Mouse (Mus musculus) heart, postnatal 14 days (tissue): ENCODE data around the gene Nrxn3. TPM values are rescaled to one million over a fixed set of nuclear protein-coding genes. Genes with fewer than 3 reads are reported as not detected.

Experiments
- DNase-seq, 2 experiments: peaks; one replicate each; pipeline ENCODE4 v3.0.0; 2021 to 2022
- intact Hi-C: fragments of 180-260 bp; cut with DNase I; formaldehyde crosslinking; loops from one replicate; pipeline ENCODE4 v1.15.1; 2025
- total RNA-seq, 2 experiments: library from RNA; stranded (reverse); gene quantifications; 2 replicates each; pipeline ENCODE4 v1.2.3; 2021

Nrxn3 gene
- total RNA-seq, 2 experiments from 2014 or later: 0.41 to 0.60 TPM

DNA sequence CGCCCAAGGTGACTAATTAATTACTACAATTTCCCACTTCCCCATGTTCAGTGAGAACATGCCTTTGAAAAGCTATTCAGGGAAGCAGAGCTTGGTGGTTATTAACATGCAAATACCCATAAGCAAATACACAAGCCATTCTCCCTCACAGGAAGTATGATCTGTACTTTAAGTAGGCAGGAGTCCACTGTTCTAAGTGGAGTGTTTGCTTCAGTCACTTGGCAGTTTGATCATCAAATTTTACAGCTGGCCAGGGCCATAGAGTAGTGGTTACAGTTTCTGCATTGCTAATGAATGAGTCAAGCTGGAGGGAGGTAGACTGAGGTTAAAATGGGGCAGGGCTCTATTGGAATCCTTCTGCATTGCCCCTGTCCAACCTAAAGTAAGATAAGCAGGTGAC is 1120.2 kb downstream of the Nrxn3 start:
- DNase-seq: no peak
- intact Hi-C loops: no loop called here

DNA sequence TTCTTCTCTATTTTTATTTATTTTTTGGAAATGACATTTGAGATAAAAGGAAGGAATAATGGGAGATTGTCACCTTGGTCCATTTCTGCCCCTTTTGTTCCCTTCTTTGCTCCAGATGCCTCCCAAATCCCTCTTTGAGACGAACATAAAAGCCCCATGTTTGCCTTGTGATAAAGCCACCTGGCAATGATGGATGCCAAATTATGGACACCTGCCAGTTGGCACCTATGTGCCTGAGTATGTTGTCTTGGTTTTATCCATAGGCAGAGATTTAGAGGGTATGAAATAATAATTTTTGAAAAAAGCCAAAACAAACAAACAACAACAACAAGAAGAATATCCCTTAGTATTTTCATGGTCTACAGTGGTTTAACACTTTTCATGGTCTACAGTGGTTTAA is 1125.4 kb downstream of the Nrxn3 start:
- no peak for DNase-seq
- intact Hi-C loops: no loop called here

DNA sequence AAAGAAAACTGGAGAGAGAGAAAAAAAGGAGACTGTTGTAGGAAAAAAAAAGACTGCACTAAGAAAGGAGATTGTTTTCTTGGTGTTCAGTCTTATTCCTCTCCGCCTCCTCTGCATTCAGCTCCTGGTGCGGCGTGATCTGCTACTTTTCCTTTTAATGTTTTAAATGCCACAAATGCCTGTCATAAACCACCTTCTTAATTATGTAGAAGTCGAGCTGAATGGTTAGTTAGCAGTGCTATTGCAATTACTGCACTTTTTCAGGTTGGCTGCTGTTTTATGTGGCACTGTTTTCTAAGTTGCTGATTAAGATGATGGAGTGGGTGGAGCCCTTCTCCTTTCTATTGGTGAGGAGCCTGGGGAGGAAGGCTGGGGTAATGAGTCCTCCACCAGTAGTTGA is 1131.7 kb downstream of the Nrxn3 start:
- intact Hi-C loops: no loop called here
- no peak for DNase-seq

DNA sequence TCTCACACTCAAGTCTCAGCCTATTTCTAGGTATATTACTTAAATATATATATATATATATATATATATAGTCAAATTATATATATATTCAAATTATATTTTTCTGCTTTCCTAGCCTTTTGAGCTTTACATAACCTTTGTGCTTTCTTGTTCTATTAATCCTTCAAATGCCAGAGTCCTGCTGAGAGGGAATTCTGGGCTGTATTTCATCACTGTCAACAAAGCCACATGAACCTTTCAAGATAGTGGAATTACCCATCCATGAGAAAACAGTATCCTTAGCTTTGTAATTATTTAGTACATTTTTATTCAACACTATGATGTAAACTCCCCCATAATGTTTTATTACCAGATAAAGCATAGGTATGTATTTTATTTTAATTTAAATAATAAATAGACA is 1144.4 kb downstream of the Nrxn3 start:
- DNase-seq: no peak
- intact Hi-C loops: no loop called here

DNA sequence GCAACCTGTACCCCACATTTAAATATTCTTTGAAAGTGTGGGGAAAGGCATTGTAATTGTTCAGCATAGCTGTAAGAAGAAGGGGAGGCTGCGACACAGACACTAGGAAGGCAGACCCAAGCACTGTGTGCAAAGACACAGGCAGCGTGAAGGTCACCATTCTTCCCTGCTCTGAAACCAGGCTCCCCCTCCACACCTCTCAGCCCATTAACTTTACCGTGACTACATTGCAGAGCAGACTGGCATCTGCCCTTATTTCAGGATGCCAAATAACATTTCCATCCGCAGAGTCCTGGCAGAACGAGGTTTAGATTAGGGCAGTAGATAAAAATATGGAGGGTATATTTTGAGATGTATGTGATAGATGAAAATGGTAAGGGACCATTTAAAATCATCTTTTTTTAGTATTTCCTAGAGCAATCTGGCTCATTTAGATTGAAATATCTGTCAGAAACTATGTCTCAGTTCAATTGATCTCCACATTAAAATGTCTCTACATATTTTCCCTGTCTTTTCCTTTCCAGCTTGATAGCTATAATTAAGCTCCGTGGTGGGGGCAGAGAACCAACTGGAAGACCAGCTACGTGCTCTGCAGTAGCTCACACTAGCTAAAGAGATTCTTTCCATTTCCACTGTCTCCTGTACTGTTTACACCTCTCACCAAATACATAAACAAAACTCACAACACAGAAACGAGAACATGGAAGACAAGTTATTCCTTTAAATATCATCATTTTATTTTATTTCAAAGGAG is 1160.1 kb downstream of the Nrxn3 start:
- DNase-seq: no peak
- intact Hi-C loops: no loop called here

DNA sequence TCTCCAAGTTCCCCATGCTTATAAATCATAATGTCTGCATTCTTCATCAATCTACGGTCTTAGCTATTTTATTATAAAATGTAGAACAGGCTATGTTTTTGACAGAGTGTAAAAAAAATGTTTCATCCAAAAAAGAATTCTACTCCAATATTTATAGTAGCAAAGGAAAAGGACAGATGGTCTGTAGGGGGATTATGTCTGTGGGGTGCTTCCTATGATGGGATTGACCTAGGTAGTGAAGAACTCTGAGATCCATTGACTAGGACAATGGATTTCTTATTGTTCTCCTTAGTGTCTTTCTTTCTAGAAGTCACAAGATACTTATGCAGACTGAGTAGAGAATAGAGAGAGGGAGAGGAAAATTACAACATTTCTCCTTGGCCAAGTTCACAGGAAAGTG is 1161.9 kb downstream of the Nrxn3 start:
- DNase-seq: no peak
- intact Hi-C loops: no loop called here

DNA sequence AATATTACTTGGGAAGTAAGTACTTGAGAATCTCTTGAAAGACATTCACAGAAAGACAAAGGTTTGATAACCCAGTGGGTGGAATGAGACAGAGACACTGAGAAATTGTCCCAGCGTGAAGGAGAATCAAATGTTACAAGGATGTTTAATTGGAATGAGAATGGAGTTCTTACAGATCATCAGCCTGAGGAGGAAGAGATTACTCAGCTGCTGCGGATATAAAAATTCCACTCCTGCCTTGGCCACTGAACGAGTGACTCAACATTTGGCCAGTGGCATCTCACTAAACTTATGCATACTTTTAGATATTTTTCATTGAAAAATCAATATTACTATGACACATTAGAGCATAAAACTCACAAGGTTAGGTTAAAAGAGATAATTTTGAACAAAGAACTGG is 1166.0 kb downstream of the Nrxn3 start:
- no peak for DNase-seq
- intact Hi-C loops: no loop called here

DNA sequence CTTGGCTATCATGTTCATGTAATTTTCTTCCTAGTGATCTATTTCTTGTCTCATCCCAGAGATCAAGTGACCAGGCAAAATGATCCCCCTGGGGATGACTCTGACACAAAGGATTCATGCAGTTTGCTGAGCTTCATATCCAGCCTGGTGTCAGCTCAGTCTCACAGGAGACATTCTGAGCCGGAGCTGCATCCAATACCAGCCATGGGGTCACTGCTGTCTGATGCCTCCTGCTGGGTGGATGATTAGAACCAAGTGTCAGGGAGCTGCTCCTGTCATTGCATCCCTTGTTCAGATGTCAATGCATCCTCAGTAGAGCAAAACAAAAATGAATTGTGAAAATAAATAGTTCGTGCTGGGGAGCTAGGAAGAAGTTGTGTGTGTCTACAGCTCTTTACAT is 1174.2 kb downstream of the Nrxn3 start:
- no peak for DNase-seq
- intact Hi-C loops: no loop called here

DNA sequence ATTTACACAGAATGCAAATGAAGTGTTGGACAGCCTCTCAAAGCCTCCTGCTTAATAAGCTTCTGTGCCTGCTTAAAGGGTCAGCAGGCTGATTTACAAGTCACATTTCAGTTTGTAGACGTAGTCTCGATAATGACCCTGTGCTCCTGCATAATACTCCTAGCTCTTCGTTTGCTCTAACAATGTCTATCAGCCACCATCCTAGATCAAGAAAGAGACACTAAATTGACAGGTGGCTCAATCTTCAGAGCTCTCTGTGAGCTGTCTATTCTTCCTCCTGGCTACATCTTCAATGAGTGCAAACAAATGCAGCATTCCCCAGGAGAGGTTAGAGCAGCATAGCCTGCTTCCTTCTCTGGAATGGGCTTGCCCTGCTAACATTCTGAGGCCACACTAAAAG is 1186.9 kb downstream of the Nrxn3 start:
- intact Hi-C loops: no loop called here
- no peak for DNase-seq

DNA sequence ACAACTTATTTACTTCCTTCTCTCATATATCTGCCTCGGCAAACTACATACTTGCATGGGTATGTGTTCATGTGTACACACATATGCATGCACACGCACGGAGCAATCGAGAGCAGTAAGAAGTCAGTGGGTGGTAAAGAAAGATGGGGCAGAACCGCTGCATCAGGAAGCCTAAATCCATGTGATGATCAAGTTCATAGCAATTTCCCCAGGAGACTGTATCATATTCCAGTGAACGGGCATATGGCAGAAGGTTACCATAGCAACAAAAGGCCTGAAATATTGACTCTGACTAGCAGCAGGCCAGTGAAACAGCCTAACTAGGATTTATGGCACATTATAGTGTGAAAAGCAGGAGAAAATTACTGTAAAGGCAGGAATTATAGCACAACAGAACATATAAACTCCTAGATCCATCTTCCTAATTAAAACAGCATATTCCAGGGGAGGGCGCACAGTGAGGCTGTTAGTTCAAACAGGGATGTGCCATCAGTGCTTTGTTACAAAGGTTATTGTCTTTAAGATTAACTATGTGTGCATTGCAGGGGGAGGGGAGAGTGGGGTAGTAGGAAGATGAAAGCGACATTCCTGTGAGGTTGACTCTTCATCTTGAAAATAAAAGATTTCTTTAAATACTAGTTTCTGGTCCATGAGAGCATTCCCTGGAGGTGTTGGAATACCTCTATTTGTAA is 1195.6 kb downstream of the Nrxn3 start:
- DNase-seq: no peak
- intact Hi-C loops: no loop called here

DNA sequence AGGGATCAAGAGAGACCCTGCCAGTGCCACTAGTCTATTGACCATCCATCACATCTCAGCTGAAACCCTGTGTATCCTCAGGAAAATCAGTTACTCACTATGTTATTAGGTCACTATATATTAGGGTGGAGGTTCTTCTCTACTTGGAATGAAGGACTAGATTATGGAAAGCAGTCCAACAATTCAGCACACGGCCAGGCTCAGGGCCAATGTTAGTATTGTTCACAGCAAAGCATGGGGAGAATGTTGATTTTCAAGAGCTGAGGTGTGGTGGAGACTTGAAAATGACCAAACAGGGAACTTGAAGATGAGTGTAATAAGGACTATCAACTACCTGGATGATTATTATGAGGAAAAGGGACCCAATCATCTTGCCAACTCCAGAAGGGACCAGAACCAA is 1209.7 kb downstream of the Nrxn3 start:
- intact Hi-C loops: no loop called here

DNA sequence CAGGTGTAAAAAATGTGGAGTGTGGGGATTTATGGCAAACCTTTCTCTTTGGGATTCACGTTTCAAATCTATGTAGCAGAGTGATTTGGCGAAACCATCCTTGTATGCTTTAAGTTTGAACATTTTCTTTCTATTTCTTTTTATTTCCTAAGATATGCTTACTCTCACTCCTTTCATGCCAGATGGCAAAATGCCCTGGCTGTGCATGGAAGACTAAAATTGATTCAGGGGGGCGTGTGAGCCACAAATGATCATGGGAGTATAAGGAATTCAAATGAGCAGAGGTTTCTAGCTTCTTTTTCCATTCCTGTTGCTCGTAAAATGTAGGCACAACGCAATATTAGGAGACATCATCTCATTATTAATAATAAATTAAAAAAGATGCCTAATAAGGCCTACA is 1211.0 kb downstream of the Nrxn3 start:
- intact Hi-C loops: no loop called here
- DNase-seq: no peak

More for the DNA sequence above, 1209.7 kb downstream of the Nrxn3 start:
- no peak for DNase-seq

DNA sequence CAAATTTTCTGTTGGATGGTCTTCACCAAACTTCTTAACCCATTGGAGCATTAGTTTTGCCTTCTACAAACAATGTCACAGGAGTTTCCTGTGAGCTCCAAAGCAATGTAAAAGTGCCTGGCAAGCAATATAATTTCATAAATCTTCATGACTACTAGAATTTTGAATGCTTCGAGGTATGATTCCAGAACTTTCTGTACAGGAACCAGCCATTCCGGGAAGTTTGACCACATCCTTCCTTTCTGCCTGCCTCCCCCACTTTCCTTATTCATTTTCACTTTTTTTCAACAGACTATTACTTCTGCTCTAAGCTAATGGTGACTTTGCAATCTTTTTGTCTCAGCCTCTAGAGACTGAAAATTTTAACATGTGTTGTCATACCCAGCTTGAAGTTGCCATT is 1218.1 kb downstream of the Nrxn3 start:
- intact Hi-C loops: no loop called here
- DNase-seq: no peak

DNA sequence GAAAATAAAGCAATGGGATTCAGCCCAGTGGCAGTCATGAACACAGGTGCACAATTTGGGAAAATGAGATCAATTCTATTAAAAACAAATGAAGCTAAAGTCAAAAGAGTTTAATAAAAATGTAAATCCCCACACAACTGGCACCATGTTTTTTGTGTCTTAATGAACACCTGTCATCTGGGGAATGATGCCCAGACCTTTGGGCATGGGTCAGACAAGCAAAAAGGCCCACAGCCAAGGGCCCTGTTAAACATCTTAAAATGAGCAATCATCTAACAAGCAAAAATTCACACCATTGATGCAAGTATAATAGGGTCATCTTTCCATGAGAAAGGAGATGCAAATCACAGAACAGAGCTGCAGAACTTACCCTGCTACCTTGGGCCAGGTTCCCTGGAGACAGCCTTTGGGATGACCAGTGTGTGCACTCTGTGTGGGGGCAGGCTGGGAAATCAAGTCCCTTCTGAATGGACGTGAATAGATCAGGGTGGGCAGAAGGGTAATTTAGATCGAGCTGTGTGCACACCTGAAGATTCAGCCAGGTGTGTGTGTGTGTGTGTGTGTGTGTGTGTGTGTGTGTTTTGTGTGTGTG is 1223.3 kb downstream of the Nrxn3 start:
- no peak for DNase-seq
- intact Hi-C loops: no loop called here

DNA sequence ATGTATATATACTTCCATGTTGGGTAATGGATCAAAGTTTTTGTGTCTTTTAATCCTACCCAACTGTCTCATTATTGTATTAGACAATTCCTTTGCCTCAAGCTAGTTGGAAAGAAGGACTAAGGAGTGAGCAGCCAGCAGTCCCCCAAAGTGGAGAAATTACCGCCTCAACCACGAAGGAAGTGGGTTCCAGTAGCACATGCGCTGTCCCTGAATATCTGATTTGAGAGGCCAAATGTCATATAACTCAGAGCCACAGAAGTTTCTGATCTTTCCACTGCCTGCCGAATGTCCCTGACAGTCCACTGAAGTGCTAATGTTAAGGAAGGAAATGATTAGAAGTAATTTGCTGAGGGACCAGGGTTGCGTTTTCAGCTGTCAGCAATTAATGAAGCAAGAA is 1223.8 kb downstream of the Nrxn3 start:
- DNase-seq: no peak
- intact Hi-C loops: no loop called here

DNA sequence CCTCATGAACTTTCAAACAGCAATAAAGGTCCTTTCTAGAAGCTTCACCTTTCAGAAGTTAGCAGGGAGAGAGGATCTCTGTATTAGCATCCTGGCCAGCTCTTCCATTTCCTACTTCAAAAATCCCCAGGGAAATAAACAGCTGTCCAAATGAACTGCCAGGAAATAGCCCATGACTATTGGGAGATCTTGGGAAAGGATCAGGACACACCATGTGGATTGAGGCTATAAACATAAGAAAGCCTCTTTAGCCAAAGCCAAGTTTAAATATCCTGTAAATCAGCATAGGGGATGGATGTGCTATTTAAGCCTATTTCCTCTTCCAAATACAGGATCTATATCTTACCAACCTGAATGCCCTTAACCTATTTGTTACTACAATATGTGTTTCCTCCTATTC is 1230.6 kb downstream of the Nrxn3 start:
- intact Hi-C loops: no loop called here
- no peak for DNase-seq

DNA sequence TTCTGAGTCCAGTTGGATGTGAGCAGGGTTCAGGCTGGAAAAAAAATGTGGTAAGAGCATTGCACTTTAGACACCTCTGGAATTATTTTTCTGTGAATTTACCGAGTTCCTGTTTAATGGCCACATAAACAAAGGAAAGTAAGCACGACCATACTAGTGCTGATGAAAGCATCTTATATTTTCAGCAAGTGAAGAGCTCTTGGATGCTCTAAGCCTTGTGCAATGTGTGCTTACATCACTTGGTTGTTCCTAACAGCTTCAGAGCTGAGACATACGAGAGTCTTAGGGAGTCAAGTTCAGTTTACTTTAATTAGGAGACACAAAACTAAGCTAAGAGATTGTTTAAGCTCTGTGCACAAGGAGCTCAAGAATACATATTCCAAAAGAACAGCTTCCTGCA is 1231.0 kb downstream of the Nrxn3 start:
- intact Hi-C loops: no loop called here
- no peak for DNase-seq

DNA sequence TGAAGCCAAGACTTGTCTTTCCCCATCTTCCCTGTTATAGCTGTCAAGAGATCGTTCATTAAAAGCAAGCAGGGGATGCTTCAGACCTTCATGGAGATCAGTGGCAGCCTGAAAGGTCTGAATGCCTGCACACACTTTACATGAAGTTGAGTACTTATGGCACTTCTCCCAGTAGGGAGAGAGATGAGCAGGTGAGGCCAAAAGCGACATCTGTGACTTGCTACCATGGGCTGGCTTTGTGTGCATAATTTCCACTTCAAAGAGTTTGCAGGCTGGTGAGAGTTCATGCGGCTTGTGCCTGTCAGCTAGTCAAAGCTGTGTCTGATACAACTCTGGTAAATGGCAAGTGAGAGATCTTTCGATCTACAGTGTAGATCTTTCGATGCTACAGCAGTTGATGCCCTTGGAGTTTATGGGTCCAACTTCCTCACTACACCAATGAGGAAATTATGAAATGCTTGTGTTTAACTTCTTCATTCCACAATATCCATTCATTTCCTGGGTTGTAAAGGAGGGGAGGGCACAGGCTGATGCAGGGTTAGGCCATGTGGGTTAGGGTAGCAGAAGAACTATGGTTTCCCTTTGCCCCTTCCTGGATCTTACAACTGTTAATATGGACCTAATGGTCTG is 1231.9 kb downstream of the Nrxn3 start:
- DNase-seq: no peak
- intact Hi-C loops: no loop called here

DNA sequence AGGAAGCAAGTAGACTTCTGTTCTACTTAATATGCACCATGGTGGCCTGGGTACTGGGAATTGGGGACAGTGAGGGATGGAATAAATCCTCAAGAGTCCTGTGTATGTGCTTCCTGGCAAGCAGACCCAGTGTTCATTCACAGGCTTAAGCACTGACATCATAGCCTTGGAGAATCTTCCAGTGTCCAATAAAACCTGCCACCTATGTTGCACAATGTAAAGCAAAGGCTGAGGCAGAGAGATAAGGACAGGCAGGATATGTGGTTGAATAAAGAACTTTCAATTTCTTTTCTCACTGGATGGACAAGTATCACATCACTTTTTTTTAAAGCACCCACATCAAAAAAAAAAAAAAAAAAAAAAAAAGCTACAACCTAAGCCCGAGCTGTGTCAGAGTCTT is 1240.4 kb downstream of the Nrxn3 start:
- intact Hi-C loops: no loop called here
- DNase-seq: no peak

DNA sequence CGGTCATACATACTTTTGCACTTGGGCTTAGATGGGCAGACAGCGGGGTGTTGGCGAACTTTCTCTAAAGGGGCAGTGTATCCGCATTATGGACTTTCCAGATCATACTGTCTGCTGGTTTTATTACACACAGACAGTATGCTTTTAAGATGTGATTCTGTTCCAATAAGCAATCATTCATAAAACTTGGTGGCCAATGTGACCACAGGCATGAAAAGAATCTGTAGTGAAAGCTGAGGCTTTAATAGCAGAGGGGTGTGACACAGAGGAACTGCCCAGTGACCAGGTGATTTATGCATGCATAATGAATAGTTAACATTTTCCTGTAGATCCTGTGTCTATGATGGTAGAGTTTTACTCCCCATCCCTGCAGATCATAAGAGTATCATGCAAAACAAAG is 1254.0 kb downstream of the Nrxn3 start:
- intact Hi-C loops: no loop called here
- DNase-seq: no peak

DNA sequence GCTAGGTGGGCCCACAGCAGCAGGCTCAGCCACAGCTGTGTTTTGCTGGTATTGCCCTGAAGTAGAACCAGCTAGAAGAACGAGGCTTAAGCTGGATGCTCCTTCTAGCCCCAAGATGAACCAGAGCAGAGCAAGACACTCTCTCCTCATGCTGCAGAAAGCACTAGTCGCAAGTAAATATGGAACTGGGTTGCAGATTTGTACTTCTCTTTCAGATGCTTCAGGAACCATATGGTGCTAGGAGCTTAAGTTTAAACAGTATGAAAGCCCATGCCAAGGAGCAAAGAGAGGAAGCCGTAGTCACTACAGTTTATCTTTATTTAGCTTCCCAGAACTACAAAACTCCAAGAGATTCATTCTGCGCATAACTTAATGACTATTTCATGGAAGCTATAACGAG is 1254.8 kb downstream of the Nrxn3 start:
- intact Hi-C loops: no loop called here

DNA sequence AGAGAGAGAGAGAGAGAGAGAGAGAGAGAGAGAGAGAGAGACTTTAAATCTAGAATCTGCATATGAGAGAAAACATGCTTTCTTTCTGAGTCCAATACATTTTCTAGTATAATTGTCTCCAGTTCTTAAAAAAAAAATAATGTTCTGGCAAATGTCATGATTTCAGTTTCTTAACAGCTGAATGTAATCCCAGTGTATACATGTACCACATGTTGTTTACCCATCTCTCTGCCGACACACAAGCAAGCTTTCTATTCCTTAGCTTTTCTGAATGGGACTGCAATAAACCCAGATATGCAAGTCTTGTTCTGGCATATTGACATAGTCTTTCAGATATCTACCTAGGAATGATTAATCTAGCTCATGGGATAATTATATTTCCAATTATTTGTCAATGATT is 1256.5 kb downstream of the Nrxn3 start:
- DNase-seq: no peak
- intact Hi-C loops: no loop called here

More for the DNA sequence above, 1254.8 kb downstream of the Nrxn3 start:
- DNase-seq: no peak
